Mouse (Mus musculus) left cerebral cortex, adult 18-20 months (tissue): ENCODE measurements around the gene Mbd3. TPM values are rescaled to one million over a fixed set of nuclear protein-coding genes. Genes with fewer than 3 reads are reported as not detected.

Source experiments
- DNase-seq, 2 experiments: peaks; one replicate each; pipeline ENCODE4 v3.0.0; 2021 to 2022; ENCODE audit warnings: low spot score in 2 of 2, mixed read lengths in 1 of 2
- microRNA-seq, 2 experiments: library from miRNA; unstranded; fragments of <30 nt; microRNA quantifications; one replicate each; pipeline ENCODE4 v1.2.0; 2021
- total RNA-seq, 2 experiments: library from RNA; stranded (reverse); gene quantifications; 2 replicates each; pipeline ENCODE4 v1.2.3; 2021

The Mbd3 gene
- total RNA-seq, 2 experiments from 2014 or later, result 143 to 166 TPM

DNA sequence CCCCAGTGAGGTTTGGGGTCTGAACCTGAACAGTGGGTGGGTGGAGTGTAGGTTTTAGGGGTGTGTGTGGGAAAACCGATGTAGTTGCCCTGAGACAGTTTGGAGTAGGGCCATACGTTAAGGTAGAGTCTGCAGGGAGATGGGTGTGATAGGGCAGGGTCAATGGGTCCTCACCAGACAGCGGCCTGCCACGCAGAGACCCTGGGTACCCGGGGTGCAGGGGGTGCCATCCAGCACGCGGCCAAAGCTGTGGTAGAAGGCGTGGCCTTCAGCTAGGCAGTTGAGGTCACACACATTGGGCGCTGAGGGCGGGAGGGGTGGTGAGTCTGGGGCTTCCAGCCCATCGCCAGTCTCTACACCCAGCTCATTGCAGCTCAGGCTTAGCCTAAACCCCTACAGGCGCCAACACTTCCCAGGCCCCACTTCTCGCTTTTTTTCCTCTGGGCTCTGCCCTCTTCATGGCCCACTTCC, 55.9 kb downstream of the Mbd3 start:
- DNase-seq, result no peak

DNA sequence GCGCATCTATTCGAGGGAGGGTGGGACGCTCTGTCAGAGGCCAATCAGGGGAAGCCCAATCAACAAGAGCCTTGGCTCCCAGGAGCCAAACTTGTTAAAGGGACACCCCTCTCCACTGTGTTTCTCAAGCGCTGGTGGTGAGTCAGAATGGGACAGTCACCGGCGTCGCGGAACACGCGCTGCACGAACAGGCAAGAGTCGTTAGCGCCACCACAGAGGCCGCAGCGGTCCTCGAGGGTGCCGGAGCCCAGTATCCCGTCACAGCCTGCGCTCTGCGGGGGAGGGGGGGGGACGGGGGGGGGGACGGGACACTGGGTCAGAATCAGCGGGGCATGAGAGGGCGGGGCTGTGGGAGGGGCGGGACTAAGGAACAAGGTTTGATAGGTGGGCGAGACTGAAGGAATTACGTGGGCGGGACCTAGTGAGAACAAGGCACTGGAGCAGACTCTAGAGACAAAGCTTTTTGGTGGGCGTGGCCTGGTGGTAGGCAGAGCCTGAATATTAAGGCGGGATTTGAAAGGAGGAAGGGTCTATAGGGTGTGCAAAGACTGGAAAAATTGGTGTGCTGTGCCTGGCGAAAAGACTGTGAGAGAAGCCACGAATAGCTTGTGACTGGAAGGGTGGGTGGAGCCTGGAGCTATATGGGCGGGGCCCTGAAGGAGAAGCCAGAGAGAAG, 56.5 kb downstream of the Mbd3 start:
- DNase-seq, result no peak

Small RNAs within 50 kb of the gene (microRNA-seq; reads per million reads assigned to microRNA genes)
- 0 reads per million in 2 experiments for gene Gm22721

Other genes with a start within 250 kb of the Mbd3 start
- 10 to 100 TPM; 89.7 to 94.6 TPM for gene Cirbp, start 233.6 kb downstream of the Mbd3 start, total RNA-seq
- 1 to 10 TPM; 6.8 to 7.0 TPM for gene 1600002K03Rik, start 226.6 kb downstream of the Mbd3 start, total RNA-seq
- 1 to 10 TPM; 7.0 to 8.2 TPM for gene Efna2, start 220.1 kb downstream of the Mbd3 start, total RNA-seq
- 10 to 100 TPM; 32.2 to 39.3 TPM for gene Mum1, start 173.1 kb downstream of the Mbd3 start, total RNA-seq
- gene Ndufs7, start 150.4 kb downstream of the Mbd3 start, total RNA-seq, result 100 to 1,000 TPM; 219 to 232 TPM
- 10 to 100 TPM; 16.2 to 21.2 TPM for gene Gamt, start 138.5 kb downstream of the Mbd3 start, total RNA-seq
- 10 to 100 TPM; 75.6 to 81.7 TPM for gene Dazap1, start 138.1 kb downstream of the Mbd3 start, total RNA-seq
- gene Rps15, start 107.1 kb downstream of the Mbd3 start, total RNA-seq, result 1,000 to 10,000 TPM in 1 of 2 experiments, 100 to 1,000 TPM in 1; 965 to 1,061 TPM
- gene Apc2, start 103.6 kb downstream of the Mbd3 start, total RNA-seq, result 100 to 1,000 TPM; 106 to 109 TPM
- gene 2310011J03Rik, start 79.0 kb downstream of the Mbd3 start, total RNA-seq, result 10 to 100 TPM; 25.1 to 28.5 TPM
- gene Pcsk4, start 70.1 kb downstream of the Mbd3 start, total RNA-seq, result 1 to 10 TPM; 4.8 to 6.9 TPM
- gene Reep6, start 69.6 kb downstream of the Mbd3 start, total RNA-seq, result 10 to 100 TPM; 13.4 to 13.5 TPM
- 10 to 100 TPM in 1 of 2 experiments, 1 to 10 TPM in 1; 8.8 to 10.4 TPM for gene Adamtsl5, start 51.1 kb downstream of the Mbd3 start, total RNA-seq
- gene Plk5, start 43.1 kb downstream of the Mbd3 start, total RNA-seq, result 10 to 100 TPM; 25.8 to 34.6 TPM
- 10 to 100 TPM; 20.1 to 20.7 TPM for gene Mex3d, start 11.9 kb downstream of the Mbd3 start, total RNA-seq
- 100 to 1,000 TPM; 383 to 388 TPM for gene Uqcr11, start 7.3 kb upstream of the Mbd3 start, total RNA-seq
- gene Tcf3, start 34.1 kb upstream of the Mbd3 start, total RNA-seq, result 10 to 100 TPM; 25.4 to 29.8 TPM
- gene Onecut3, start 95.3 kb upstream of the Mbd3 start, total RNA-seq, result not detected
- under 1 TPM; 0.12 to 0.21 TPM for gene Atp8b3, start 139.6 kb upstream of the Mbd3 start, total RNA-seq
- 10 to 100 TPM; 41.4 to 42.3 TPM for gene Rexo1, start 162.0 kb upstream of the Mbd3 start, total RNA-seq
- gene Klf16, start 177.8 kb upstream of the Mbd3 start, total RNA-seq, result 10 to 100 TPM; 54.8 to 68.7 TPM
- gene Abhd17a, start 190.8 kb upstream of the Mbd3 start, total RNA-seq, result 100 to 1,000 TPM; 179 to 185 TPM
- gene Scamp4, start 203.3 kb upstream of the Mbd3 start, total RNA-seq, result 10 to 100 TPM; 49.1 to 50.5 TPM
- 1 to 10 TPM; 2.3 to 6.4 TPM for gene Adat3, start 203.3 kb upstream of the Mbd3 start, total RNA-seq
- 1 to 10 TPM; 3.5 to 3.7 TPM for gene Gm49322, start 206.5 kb upstream of the Mbd3 start, total RNA-seq
- 100 to 1,000 TPM; 253 to 267 TPM for gene Csnk1g2, start 223.3 kb upstream of the Mbd3 start, total RNA-seq